10 mouse cellular contexts compared by ENCODE assay signal in genomic region chr2:11767161-11767545, GRCm38 (mm10). TPM values are rescaled to one million over a fixed set of nuclear protein-coding genes. Genes with fewer than 3 reads are reported as not detected.
DNase-seq lines count a peak whose midpoint lies in the region; ATAC-seq and TF ChIP-seq lines count a peak whose summit lies in the region.
"Had no signal": no experiment of that assay in that cellular context is flagged by ENCODE, and none has a peak within 500 bp of the region (broad histone marks: within the 10 kb centered on the region; RNA-seq: fewer than 3 reads in every experiment).

No protein-coding gene starts in this region.

- no peak overlapping the region for H3K4me3 ChIP-seq in hindbrain, postnatal 0 days (ENCODE audit: low read length)
- H3K4me3 ChIP-seq in hindbrain, embryonic 14.5 days (replicated peaks; ENCODE audit: low read length): no peak overlapping the region
- no peak overlapping the region for H3K4me3 ChIP-seq in gastrocnemius, adult 2 months
- no peak overlapping the region for H3K4me3 ChIP-seq in layer of hippocampus, adult 2 months
- H3K4me3 ChIP-seq: embryonic facial prominence, embryonic 10.5 days; liver, embryonic 15.5 days had no signal

- 74% methylated on average over 10 of the region's 10 CpGs for WGBS in hindbrain, postnatal 0 days
- 89% methylated on average over 10 of the region's 10 CpGs for WGBS in hindbrain, embryonic 14.5 days

- H3K9me3 ChIP-seq in hindbrain, postnatal 0 days (ENCODE audit: low read length): no peaks in the 10 kb centered on the region
- no peaks in the 10 kb centered on the region for H3K9me3 ChIP-seq in hindbrain, embryonic 14.5 days (ENCODE audit: control insufficient read depth, low read length)
- H3K9me3 ChIP-seq: embryonic facial prominence, embryonic 10.5 days; liver, embryonic 15.5 days had no signal

- intact Hi-C loops in gastrocnemius, adult 2 months (cut with DNase I): loop anchor here (5.0 kb wide), 1 partner anchor 230 kb away; no protein-coding TSS in a partner anchor

- DNase-seq in adrenal gland, postnatal 10 days: peak; percentile 27
- DNase-seq in adrenal gland, postnatal 4 days (ENCODE audit: low spot score in 2 of 2): no peak
- DNase-seq in hindbrain, postnatal 0 days (ENCODE audit: low spot score): peak; percentile 25
- DNase-seq in hindbrain, embryonic 14.5 days (ENCODE audit: low spot score): no peak
- DNase-seq in Muller cell, postnatal 12 days (ENCODE audit: inconsistent ontology term): peak; percentile 81
- DNase-seq in gastrocnemius, adult 2 months: peak; percentile 78
- DNase-seq in layer of hippocampus, adult 2 months (ENCODE audit: low spot score in 2 of 2): no peak

- H3K36me3 ChIP-seq in hindbrain, postnatal 0 days (ENCODE audit: insufficient read depth, low read length): peaks cover 57% of the 10 kb centered on the region
- H3K36me3 ChIP-seq in hindbrain, embryonic 14.5 days (replicated peaks; ENCODE audit: control insufficient read depth, insufficient read depth): peaks cover 70% of the 10 kb centered on the region

- no peaks in the 10 kb centered on the region for H3K27me3 ChIP-seq in hindbrain, postnatal 0 days (ENCODE audit: insufficient read depth, low read length)
- H3K27me3 ChIP-seq in hindbrain, embryonic 14.5 days (ENCODE audit: control insufficient read depth, insufficient read depth, low read length): no peaks in the 10 kb centered on the region
- H3K27me3 ChIP-seq: liver, embryonic 15.5 days had no signal

- H3K27ac ChIP-seq in hindbrain, postnatal 0 days: no peak overlapping the region; the same call in 1 of the 2 replicates
- no peak overlapping the region for H3K27ac ChIP-seq in hindbrain, embryonic 14.5 days
- peak overlapping the region; percentile 82 for H3K27ac ChIP-seq in gastrocnemius, adult 2 months
- no peak overlapping the region for H3K27ac ChIP-seq in layer of hippocampus, adult 2 months
- H3K27ac ChIP-seq: embryonic facial prominence, embryonic 10.5 days; liver, embryonic 15.5 days had no signal

- no peaks in the 10 kb centered on the region for H3K4me1 ChIP-seq in hindbrain, postnatal 0 days (ENCODE audit: insufficient read depth, low read length)
- H3K4me1 ChIP-seq in hindbrain, embryonic 14.5 days (replicated peaks; ENCODE audit: control insufficient read depth, insufficient read depth, low read length): no peaks in the 10 kb centered on the region
- H3K4me1 ChIP-seq: embryonic facial prominence, embryonic 10.5 days had no signal

- H3K4me2 ChIP-seq in hindbrain, postnatal 0 days (ENCODE audit: low read depth, low read length): no peak overlapping the region
- no peak overlapping the region for H3K4me2 ChIP-seq in hindbrain, embryonic 14.5 days (replicated peaks)
- H3K4me2 ChIP-seq: liver, embryonic 15.5 days had no signal

- no peak overlapping the region for H3K9ac ChIP-seq in hindbrain, postnatal 0 days (replicated peaks; ENCODE audit: low read length)
- H3K9ac ChIP-seq in hindbrain, embryonic 14.5 days: no peak overlapping the region
- H3K9ac ChIP-seq: liver, embryonic 15.5 days had no signal

- peak; percentile 53 for ATAC-seq in hindbrain, postnatal 0 days
- no peak for ATAC-seq in hindbrain, embryonic 14.5 days (ENCODE audit: low FRiP score)
- no peak for ATAC-seq in megakaryocyte-erythroid progenitor cell, adult 5-6 weeks (replicated peaks; ENCODE audit: low FRiP score, low TSS enrichment, poor library complexity, severe bottlenecking)

- TF ChIP-seq CTCF in hindbrain, postnatal 0 days (IDR thresholded peaks at IDR 0.05; ENCODE audit: low read depth): no peak
- TF ChIP-seq CTCF in gastrocnemius, adult 2 months (IDR thresholded peaks at IDR 0.05): no peak
- no peak for TF ChIP-seq CTCF in layer of hippocampus, adult 2 months (conservative IDR thresholded peaks at IDR 0.05)

RNA-seq across cellular contexts. Expression of gene Fbh1, which starts 10.2 kb away (rescaled TPM):
- 100 to 1,000 TPM in 1 of 2 experiments, 10 to 100 TPM in 1; 92.3 to 120 TPM for total RNA-seq in adrenal gland, postnatal 10 days (2021)
- 100 to 1,000 TPM; 103 to 109 TPM for total RNA-seq in adrenal gland, postnatal 4 days (2021)
- 85.1 and 102 TPM in 2 replicates for total RNA-seq in hindbrain, postnatal 0 days (2014; rRNA removed)
- 85.0 and 85.7 TPM in 2 replicates for polyA plus RNA-seq in hindbrain, postnatal 0 days (2015; fragmentation: Nextera tagmentation; extraction: Ambion mirVana)
- 139 and 155 TPM in 2 replicates for polyA plus RNA-seq in hindbrain, embryonic 14.5 days (2014; fragmentation: Nextera tagmentation; extraction: Ambion mirVana)
- total RNA-seq in gastrocnemius, adult 2 months (2021): 10 to 100 TPM; 24.1 to 32.5 TPM
- 10 to 100 TPM; 74.0 to 88.5 TPM for total RNA-seq in layer of hippocampus, adult 2 months (2021)
- total RNA-seq in megakaryocyte-erythroid progenitor cell, adult 5-6 weeks (2014; fragmentation: Nextera tagmentation): 37.2 and 38.6 TPM in 2 replicates
- 37.9 and 94.2 TPM in 2 replicates for total RNA-seq in megakaryocyte-erythroid progenitor cell, adult 5-6 weeks (2017)

RNA-seq across cellular contexts. Expression of gene Ankrd16, which starts 10.5 kb away (rescaled TPM):
- total RNA-seq in adrenal gland, postnatal 10 days (2021): 10 to 100 TPM; 36.5 to 59.7 TPM
- total RNA-seq in adrenal gland, postnatal 4 days (2021): 10 to 100 TPM; 91.5 to 94.8 TPM
- total RNA-seq in hindbrain, postnatal 0 days (2014; rRNA removed): 42.6 and 43.4 TPM in 2 replicates
- polyA plus RNA-seq in hindbrain, postnatal 0 days (2015; fragmentation: Nextera tagmentation; extraction: Ambion mirVana): 35.7 and 36.7 TPM in 2 replicates
- 27.5 and 28.4 TPM in 2 replicates for polyA plus RNA-seq in hindbrain, embryonic 14.5 days (2014; fragmentation: Nextera tagmentation; extraction: Ambion mirVana)
- total RNA-seq in gastrocnemius, adult 2 months (2021): 10 to 100 TPM; 20.8 to 26.3 TPM
- 10 to 100 TPM; 58.9 to 61.8 TPM for total RNA-seq in layer of hippocampus, adult 2 months (2021)
- total RNA-seq in megakaryocyte-erythroid progenitor cell, adult 5-6 weeks (2014; fragmentation: Nextera tagmentation): 44.9 and 64.8 TPM in 2 replicates
- total RNA-seq in megakaryocyte-erythroid progenitor cell, adult 5-6 weeks (2017): 9.3 and 19.4 TPM in 2 replicates

Comparison
In these comparisons a context has a peak if more than half of its experiments do, and no peak if none do; other contexts are left out.
1. DNase-seq: peak in adrenal gland, postnatal 10 days (single experiment), hindbrain, postnatal 0 days (single experiment), Muller cell, postnatal 12 days (single experiment) and gastrocnemius, adult 2 months (single experiment); none in adrenal gland, postnatal 4 days (0 of 2), hindbrain, embryonic 14.5 days (single experiment) and layer of hippocampus, adult 2 months (0 of 2).